Mouse (Mus musculus) spleen, postnatal 36 days (tissue): ENCODE data around the gene Hdac6.

Experiments
- DNase-seq, 2 experiments: peaks; one replicate each; pipeline ENCODE4 v3.0.0; 2022; ENCODE audit warnings: low spot score in 2 of 2, mixed read lengths in 1 of 2

The Hdac6 gene

GRCm38 (mm10) chrX:7947108-7947899 is at the start of gene Hdac6:
Gene Hdac6, minus strand, starts transcription at chrX:7947889.
- no peak for DNase-seq

- peak in 1 of 2 experiments; percentile 28 for DNase-seq
These were observed 45.5 kb upstream of the Hdac6 start for GRCm38 (mm10) chrX:7993068-7993735.

- DNase-seq = peak in 1 of 2 experiments; percentile 25
These were observed 44.8 kb upstream of the Hdac6 start for GRCm38 (mm10) chrX:7992379-7993067.

GRCm38 (mm10) chrX:7981368-7981767 is 33.7 kb upstream of the Hdac6 start:
- DNase-seq = no peak

- no peak for DNase-seq
These were observed 30.2 kb upstream of the Hdac6 start, which contains the start of gene Gata1 for GRCm38 (mm10) chrX:7977892-7978291. Gene Gata1, minus strand, starts transcription at chrX:7978071.

GRCm38 (mm10) chrX:7971292-7971691 is 23.6 kb upstream of the Hdac6 start:
- peak; percentile 58 to 67 for DNase-seq

- DNase-seq = no peak
These were observed 21.2 kb upstream of the Hdac6 start for GRCm38 (mm10) chrX:7968899-7969298.

- DNase-seq = peak; percentile 26
These were observed 20.5 kb upstream of the Hdac6 start for GRCm38 (mm10) chrX:7968226-7968625.

- DNase-seq = peak; percentile 46 to 56
These were observed 20.0 kb upstream of the Hdac6 start for GRCm38 (mm10) chrX:7967596-7968201.

- DNase-seq = no peak
These were observed 18.5 kb upstream of the Hdac6 start for GRCm38 (mm10) chrX:7966161-7966560.

- DNase-seq = peak in 1 of 2 experiments; percentile 6
These were observed 16.3 kb upstream of the Hdac6 start for GRCm38 (mm10) chrX:7963829-7964626.

- no peak for DNase-seq
These were observed 11.2 kb upstream of the Hdac6 start for GRCm38 (mm10) chrX:7958868-7959267.

GRCm38 (mm10) chrX:7950091-7950490 is 2.4 kb upstream of the Hdac6 start:
- DNase-seq = no peak

- DNase-seq = peak; percentile 86 to 90
These were observed 307 bp upstream of the Hdac6 start for GRCm38 (mm10) chrX:7947900-7948492.

GRCm38 (mm10) chrX:7945618-7946017 is 2.1 kb downstream of the Hdac6 start:
- DNase-seq = no peak

- no peak for DNase-seq
These were observed 10.0 kb downstream of the Hdac6 start for GRCm38 (mm10) chrX:7937667-7938066.

- no peak for DNase-seq
These were observed 10.8 kb downstream of the Hdac6 start for GRCm38 (mm10) chrX:7936874-7937273.

GRCm38 (mm10) chrX:7928270-7928790 is 19.4 kb downstream of the Hdac6 start, which contains the start of gene Eras:
Gene Eras, minus strand, starts transcription at chrX:7928607.
- no peak for DNase-seq

- DNase-seq = no peak
These were observed 20.6 kb downstream of the Hdac6 start for GRCm38 (mm10) chrX:7927116-7927515.

- DNase-seq = no peak
These were observed 21.4 kb downstream of the Hdac6 start for GRCm38 (mm10) chrX:7926266-7926665.
